Mouse (Mus musculus): ENCODE data around the gene Zbtb38. TPM values are rescaled to one million over a fixed set of nuclear protein-coding genes. Genes with fewer than 3 reads are reported as not detected.

Gene Zbtb38
- polyA plus RNA-seq, 1 experiment, result 5.9 TPM

DNA sequence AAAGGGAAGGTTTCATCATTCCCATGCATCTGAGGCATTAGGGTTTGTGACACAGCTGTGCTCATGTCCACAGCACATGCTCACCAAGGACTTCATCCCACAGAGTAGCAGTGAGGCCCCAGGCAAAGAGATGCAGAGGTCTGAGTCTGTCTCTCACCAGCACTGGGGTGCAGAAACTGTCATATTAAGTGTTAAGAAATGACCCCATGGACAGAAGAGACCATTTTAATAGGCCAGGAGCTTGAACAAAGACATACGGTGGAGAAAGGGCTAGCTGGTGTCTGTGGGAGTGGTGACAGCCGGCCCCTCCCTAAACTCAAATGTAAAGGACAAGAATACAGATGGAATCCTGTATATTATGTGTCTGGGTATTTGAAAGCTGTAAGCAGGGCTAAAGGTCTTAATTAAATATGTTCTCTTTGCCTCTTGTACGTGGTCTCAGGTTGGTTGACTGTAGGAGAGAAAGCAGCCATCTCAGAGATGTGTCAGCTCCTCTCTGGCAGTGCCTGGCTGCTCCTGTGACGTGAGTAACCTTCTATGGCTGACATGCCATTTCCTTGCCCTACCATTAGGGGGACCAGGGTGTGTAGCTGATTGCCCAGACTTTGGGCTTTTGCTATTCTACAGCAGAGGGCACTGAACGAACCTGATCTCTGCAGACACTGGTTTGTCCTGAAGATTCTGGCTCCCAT, 77.4 kb downstream of the Zbtb38 start:
- WGBS, result 35% methylated on average over 5 of the region's 5 CpGs
- Histone ChIP-seq H3K36me3 (ENCODE audit: control insufficient read depth, insufficient read depth, low read length) (no peaks in the 10 kb centered on the region), H3K27ac (ENCODE audit: insufficient read depth, low read length) (no peak overlapping the region), H3K4me3 (ENCODE audit: extremely low read depth, insufficient read depth, insufficient read length) (no peak overlapping the region), H3K27me3 (ENCODE audit: control insufficient read depth, insufficient read depth, low read length) (no peaks in the 10 kb centered on the region), H3K4me1 (ENCODE audit: control insufficient read depth, insufficient read depth, insufficient read length) (no peaks in the 10 kb centered on the region)
- TF ChIP-seq CTCF (IDR thresholded peaks at IDR 0.05; ENCODE audit: extremely low read depth, insufficient read depth, insufficient read length, insufficient replicate concordance) (peak; percentile 68; the same call in 1 of the 2 replicates), POLR2A (IDR thresholded peaks at IDR 0.05; ENCODE audit: low read depth, low read length) (no peak)
- peak; percentile 66 to 68 for DNase-seq (ENCODE audit: low read depth in 1 of 2, low spot score in 2 of 2)

DNA sequence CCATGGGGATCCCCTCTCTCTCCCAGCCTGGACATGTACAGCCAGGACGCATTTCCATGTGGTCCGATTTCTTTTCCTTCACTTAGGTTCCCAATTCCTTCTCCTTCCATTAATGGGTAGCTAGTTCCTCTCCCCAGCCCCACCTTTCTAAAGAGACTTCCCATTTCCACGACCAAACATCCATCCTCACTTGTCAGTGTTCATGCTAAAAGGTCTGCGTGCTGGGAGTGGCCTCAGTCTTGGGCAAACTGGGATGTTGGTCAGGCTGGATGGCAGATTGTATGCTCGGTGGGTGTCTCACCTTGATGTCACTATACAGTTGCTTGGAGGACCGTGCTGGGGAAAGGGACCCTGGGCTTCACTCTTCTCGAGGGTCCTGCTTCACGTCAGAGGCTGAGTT, 78.3 kb downstream of the Zbtb38 start:
- Histone ChIP-seq H3K36me3 (ENCODE audit: control insufficient read depth, insufficient read depth, low read length) (no peaks in the 10 kb centered on the region), H3K4me3 (ENCODE audit: extremely low read depth, insufficient read depth, insufficient read length) (no peak overlapping the region), H3K27me3 (ENCODE audit: control insufficient read depth, insufficient read depth, low read length) (no peaks in the 10 kb centered on the region), H3K27ac (ENCODE audit: insufficient read depth, low read length) (no peak overlapping the region), H3K4me1 (ENCODE audit: control insufficient read depth, insufficient read depth, insufficient read length) (no peaks in the 10 kb centered on the region)
- WGBS, result 85% methylated on average over 8 of the region's 8 CpGs
- no peak for DNase-seq (ENCODE audit: low read depth in 1 of 2, low spot score in 2 of 2)
- TF ChIP-seq POLR2A (IDR thresholded peaks at IDR 0.05; ENCODE audit: low read depth, low read length) (no peak), CTCF (IDR thresholded peaks at IDR 0.05; ENCODE audit: extremely low read depth, insufficient read depth, insufficient read length, insufficient replicate concordance) (no peak)

DNA sequence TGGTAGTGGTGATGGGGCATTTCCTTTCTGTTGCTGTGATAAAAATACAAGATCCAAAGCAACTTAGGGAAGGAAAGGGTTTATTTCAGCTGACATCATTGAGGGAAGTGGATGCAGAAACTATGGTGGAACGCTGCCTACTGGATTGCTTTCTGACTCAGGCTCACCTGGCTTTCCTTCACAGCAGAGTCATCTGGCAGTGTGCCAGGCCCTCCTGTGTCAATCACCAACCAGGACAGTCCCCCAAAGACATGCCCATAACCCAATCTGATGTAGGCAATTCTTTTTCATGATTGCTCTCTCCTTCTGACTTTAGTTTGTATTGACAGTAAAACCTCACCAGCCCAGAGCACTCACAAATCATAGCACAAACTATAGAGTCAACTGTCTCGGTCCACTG, 80.2 kb downstream of the Zbtb38 start:
- Histone ChIP-seq H3K36me3 (ENCODE audit: control insufficient read depth, insufficient read depth, low read length) (no peaks in the 10 kb centered on the region), H3K27ac (ENCODE audit: insufficient read depth, low read length) (no peak overlapping the region)

DNA sequence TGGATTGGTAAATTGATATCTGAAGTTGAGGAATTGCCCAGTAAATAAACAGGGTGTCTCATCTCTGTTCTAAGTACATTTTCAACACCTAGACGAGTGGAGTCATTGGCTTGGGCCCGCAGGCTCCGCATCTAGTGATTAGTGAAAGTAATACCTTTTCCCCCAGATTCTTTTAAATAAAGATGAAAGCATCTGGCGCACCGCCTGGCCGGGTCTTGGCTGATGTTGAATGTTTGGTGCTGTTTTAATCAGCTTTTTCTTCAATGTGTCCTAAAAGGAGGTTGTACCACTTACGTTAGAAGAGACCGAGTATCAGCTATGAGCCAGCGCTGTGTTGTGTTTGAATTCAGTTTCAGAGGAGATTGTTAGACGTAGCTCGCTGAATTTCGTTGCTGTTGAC, 81.4 kb downstream of the Zbtb38 start:
- TF ChIP-seq POLR2A (IDR thresholded peaks at IDR 0.05; ENCODE audit: low read depth, low read length) (no peak), CTCF (IDR thresholded peaks at IDR 0.05; ENCODE audit: extremely low read depth, insufficient read depth, insufficient read length, insufficient replicate concordance) (no peak)
- WGBS, result 94% methylated on average over 12 of the region's 12 CpGs
- Histone ChIP-seq H3K4me1 (ENCODE audit: control insufficient read depth, insufficient read depth, insufficient read length) (no peaks in the 10 kb centered on the region), H3K36me3 (ENCODE audit: control insufficient read depth, insufficient read depth, low read length) (no peaks in the 10 kb centered on the region), H3K4me3 (ENCODE audit: extremely low read depth, insufficient read depth, insufficient read length) (no peak overlapping the region), H3K27me3 (ENCODE audit: control insufficient read depth, insufficient read depth, low read length) (no peaks in the 10 kb centered on the region), H3K27ac (ENCODE audit: insufficient read depth, low read length) (no peak overlapping the region)
- no peak for DNase-seq (ENCODE audit: low read depth in 1 of 2, low spot score in 2 of 2)

More for the DNA sequence above, 80.2 kb downstream of the Zbtb38 start:
- Histone ChIP-seq H3K4me3 (ENCODE audit: extremely low read depth, insufficient read depth, insufficient read length) (no peak overlapping the region), H3K4me1 (ENCODE audit: control insufficient read depth, insufficient read depth, insufficient read length) (no peaks in the 10 kb centered on the region), H3K27me3 (ENCODE audit: control insufficient read depth, insufficient read depth, low read length) (no peaks in the 10 kb centered on the region)
- no peak for DNase-seq (ENCODE audit: low read depth in 1 of 2, low spot score in 2 of 2)
- TF ChIP-seq CTCF (IDR thresholded peaks at IDR 0.05; ENCODE audit: extremely low read depth, insufficient read depth, insufficient read length, insufficient replicate concordance) (no peak), POLR2A (IDR thresholded peaks at IDR 0.05; ENCODE audit: low read depth, low read length) (no peak)
- 83% methylated on average over 2 of the region's 2 CpGs for WGBS

DNA sequence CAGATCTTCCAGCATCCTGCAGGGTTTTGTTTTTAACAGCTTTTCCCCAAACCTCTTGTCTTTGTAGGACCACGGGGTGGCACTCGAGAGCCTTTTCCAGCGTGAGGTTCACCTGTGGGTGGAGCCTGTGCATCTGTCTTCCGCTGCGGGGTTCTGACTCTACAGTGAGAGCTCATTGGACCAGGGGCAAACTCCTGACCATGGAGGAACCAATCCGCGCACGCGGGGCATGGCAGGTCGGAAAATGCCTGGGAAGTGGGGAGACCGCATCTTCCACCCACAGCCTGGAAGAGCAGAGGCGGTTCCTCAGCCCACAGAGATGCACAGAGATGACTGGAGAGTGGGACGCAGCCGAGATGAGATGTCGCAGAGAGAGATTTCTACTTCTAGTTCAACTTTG, 82.8 kb downstream of the Zbtb38 start:
- under 1% methylated on average over 15 of the region's 15 CpGs for WGBS

DNA sequence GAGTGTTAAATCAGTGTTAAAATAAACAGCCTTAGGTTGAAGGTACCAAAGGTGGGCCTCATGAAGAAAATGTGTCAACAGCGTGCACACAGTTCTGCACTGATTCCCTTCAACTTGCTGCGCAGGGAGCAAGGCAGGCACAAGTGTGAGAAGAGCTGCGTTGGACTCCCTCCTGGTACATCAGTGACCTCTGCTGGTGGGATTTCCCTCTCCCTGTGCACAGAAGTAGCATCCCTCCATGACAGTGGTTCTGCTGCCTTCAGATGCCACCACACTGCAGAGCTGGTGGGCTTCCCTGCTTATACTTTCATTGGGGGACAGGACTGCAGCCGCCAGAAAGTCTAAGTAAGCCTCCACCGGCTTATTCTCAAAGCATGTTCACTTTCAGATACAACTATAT, 84.0 kb downstream of the Zbtb38 start:
- DNase-seq (ENCODE audit: low read depth in 1 of 2, low spot score in 2 of 2), result peak; percentile 30 to 72
- no peaks in the 10 kb centered on the region for H3K4me1 ChIP-seq (ENCODE audit: control insufficient read depth, insufficient read depth, insufficient read length)
- H3K27me3 ChIP-seq (ENCODE audit: control insufficient read depth, insufficient read depth, low read length), result no peaks in the 10 kb centered on the region
- H3K27ac ChIP-seq (ENCODE audit: insufficient read depth, low read length), result no peak overlapping the region
- WGBS, result 55% methylated on average over 5 of the region's 5 CpGs
- H3K4me3 ChIP-seq (ENCODE audit: extremely low read depth, insufficient read depth, insufficient read length), result no peak overlapping the region
- peak; percentile 74; the same call in 1 of the 2 replicates for TF ChIP-seq CTCF (IDR thresholded peaks at IDR 0.05; ENCODE audit: extremely low read depth, insufficient read depth, insufficient read length, insufficient replicate concordance)
- no peak for TF ChIP-seq POLR2A (IDR thresholded peaks at IDR 0.05; ENCODE audit: low read depth, low read length)
- H3K36me3 ChIP-seq (ENCODE audit: control insufficient read depth, insufficient read depth, low read length), result no peaks in the 10 kb centered on the region

More for the DNA sequence above, 82.8 kb downstream of the Zbtb38 start:
- Histone ChIP-seq H3K4me3 (ENCODE audit: extremely low read depth, insufficient read depth, insufficient read length) (peak overlapping the region; percentile 60), H3K36me3 (ENCODE audit: control insufficient read depth, insufficient read depth, low read length) (no peaks in the 10 kb centered on the region), H3K27me3 (ENCODE audit: control insufficient read depth, insufficient read depth, low read length) (no peaks in the 10 kb centered on the region), H3K4me1 (ENCODE audit: control insufficient read depth, insufficient read depth, insufficient read length) (no peaks in the 10 kb centered on the region), H3K27ac (ENCODE audit: insufficient read depth, low read length) (peak overlapping the region; percentile 53)
- peak; percentile 89 to 93 for DNase-seq (ENCODE audit: low read depth in 1 of 2, low spot score in 2 of 2)
- TF ChIP-seq CTCF (IDR thresholded peaks at IDR 0.05; ENCODE audit: extremely low read depth, insufficient read depth, insufficient read length, insufficient replicate concordance) (peak; percentile 91), POLR2A (IDR thresholded peaks at IDR 0.05; ENCODE audit: low read depth, low read length) (no peak)

Data from spleen, adult 2 months (tissue).